Mouse (Mus musculus) spleen, adult 12 weeks (tissue): Measurements from ENCODE around the gene Tomm40l.
A peak's percentile ranks its signal among the peaks of the same experiment; 100 is the strongest.

Experiments used
- DNase-seq: peaks from one replicate; pipeline ENCODE4 v3.0.0; 2022; ENCODE audit warnings: low spot score

The Tomm40l gene

DNA sequence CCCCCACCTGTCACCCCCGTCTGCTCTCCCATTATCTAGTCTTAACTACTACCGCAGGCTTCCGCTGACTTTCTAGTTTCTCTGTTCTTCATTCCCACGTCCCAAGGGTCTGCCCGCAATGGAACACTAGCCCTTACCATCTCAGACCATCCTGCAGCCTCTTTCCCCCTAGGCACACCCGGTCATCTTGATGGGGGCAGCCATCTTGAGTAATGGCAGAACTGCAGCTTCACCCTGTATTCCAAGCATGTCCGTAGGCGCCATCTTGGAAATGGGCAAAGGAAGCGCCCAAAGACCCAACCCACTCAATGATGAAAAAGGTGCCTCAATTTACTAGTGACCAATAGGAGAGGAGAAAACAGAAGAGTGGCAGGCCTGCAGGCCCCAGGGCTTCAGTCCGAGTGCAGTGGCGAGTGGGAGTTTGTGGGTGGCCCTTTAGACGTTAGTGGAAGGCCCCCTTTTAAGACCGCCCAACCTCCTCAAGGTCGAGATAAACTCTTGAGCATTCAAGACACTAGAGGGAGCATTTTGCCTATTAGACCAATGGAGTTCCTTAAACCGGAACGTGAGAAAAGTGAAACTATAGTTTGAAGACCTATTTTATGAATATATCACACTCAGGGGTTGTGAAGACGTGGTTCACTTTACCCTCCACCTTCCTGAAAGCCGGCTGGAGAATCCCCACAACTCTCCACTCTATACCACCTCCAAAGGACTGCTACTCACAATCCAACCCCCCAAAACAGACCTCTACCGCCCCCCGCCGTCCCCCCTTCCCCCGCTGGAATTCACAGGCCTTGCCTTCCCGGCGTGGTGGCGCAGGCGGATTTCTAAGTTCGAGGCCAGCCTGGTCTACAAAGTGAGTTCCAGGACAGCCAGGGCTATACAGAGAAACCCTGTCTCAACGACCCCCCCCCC is at the start of gene Tomm40l:
Tomm40l (minus strand) TSS at position 277 of the 918 bp plus-strand sequence.
- peak; percentile 83 for DNase-seq

DNA sequence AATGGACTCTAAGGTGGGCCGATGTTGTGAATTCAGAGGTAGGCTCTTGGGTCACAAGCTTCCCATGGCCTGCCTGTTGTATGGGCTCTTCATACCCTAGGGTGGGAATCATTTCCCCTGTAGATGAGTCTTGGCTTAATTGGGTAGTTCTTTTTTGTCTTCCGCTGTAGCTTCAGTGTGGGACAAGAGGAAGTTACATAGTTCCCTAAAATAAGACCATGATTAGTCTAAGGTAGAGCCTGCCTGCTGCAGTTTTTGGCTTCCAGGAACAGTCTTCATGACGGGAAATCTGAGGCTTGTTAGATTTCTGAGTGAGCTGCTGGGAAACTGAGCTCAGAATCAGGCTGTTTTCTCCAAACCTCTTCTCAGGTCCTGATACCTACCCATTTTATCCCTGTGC is 49.8 kb upstream of the Tomm40l start:
- no peak for DNase-seq

DNA sequence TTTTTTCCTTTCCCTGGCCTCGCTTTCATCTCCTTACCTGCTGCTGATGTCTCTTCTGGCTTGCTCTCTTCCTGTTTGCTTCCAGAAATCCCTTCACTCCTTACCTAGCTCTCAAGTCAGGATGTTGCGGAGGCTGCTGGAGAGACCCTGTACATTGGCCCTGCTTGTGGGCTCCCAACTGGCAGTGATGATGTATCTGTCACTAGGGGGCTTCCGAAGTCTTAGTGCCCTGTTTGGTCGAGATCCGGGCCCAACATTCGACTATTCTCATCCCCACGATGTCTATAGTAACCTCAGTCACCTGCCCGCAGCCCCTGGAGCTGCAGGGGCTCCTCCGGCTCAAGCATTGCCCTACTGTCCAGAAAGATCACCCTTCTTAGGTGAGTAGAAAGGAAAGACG is 49.3 kb upstream of the Tomm40l start:
- DNase-seq: no peak

DNA sequence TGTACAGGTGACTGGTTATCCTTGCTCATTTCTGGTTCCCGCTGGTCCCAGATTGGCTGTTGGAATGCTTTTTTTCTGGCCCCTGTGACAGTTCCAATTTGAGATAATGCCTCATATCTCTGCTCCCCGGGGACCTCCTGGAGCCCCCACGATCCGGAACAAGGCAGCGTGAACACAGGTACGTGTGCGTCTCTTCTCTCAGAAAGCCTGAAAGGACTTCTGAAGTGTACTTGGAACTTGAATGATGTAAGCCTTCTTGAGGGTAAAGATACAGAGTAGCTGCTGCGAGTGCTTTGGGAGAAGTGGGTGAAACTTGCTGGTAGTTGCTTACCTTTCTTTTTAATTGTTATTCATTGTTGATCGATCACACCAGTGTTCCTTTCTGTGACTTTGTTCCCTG is 48.9 kb upstream of the Tomm40l start:
- DNase-seq: no peak

DNA sequence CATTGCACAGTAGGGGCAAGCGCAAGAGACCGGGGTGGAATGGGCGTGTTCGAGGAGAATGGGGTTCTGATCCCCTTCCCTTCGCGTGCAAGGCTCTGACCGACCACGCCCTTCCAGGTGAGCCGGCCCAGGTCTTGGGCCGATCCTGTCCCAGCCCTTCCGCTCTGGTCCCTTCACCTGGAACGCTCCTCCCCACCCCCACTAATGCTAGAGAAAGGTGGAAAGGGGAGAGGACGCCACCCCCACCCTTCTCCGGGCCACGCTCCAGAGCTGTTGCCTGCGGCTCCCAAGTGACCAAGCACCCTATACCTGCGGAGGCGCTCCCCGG is 48.2 kb upstream of the Tomm40l start:
- no peak for DNase-seq

- peak; percentile 94 for DNase-seq
Observed at GRCm38 (mm10) chr1:171269848-171270572, 47.7 kb upstream of the Tomm40l start, which contains the start of gene B4galt3. Gene B4galt3, plus strand, starts transcription at chr1:171270328.

- DNase-seq: no peak
Observed at GRCm38 (mm10) chr1:171268341-171268740, 46.0 kb upstream of the Tomm40l start.

DNA sequence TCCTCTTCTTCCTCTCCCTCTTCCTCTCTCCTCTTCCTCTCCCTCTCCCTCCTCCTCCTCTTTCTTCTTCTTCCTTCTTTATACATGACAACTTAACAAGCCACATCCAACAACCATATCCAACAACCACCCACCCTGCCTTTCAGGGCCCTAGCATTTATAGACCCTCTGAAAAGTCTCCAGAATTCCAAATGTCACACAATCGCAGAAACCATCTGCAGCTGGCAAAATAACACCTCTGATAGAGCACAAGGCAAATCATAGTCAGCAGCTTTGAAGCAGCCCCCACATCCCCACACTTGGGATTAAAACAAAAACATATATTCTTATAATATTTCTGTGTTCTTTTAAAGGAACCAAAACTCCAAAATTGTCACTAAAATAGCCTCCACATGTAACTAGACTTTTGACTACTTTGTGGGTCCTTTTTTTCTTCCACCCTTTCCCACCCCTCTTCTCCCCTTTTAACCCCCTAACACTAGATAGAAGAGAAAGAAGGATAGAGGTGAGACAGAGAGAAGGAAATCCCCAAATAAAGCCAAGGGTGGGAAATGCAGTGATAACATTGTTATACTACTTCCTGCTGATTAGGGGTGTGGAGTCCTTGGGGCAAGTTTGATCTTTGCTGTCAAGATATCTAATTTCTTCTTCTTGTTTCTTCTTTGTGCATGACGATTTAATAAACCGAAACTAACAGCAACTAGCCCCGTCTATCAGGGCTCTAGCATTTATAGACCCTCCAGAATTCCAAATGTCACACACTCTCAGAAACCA is 43.8 kb upstream of the Tomm40l start:
- DNase-seq: no peak

- no peak for DNase-seq
Observed at GRCm38 (mm10) chr1:171263666-171264461, 41.5 kb upstream of the Tomm40l start.

- no peak for DNase-seq
Observed at GRCm38 (mm10) chr1:171263185-171263611, 40.9 kb upstream of the Tomm40l start.

GRCm38 (mm10) chr1:171262594-171263130 is 40.3 kb upstream of the Tomm40l start:
- DNase-seq: no peak

DNA sequence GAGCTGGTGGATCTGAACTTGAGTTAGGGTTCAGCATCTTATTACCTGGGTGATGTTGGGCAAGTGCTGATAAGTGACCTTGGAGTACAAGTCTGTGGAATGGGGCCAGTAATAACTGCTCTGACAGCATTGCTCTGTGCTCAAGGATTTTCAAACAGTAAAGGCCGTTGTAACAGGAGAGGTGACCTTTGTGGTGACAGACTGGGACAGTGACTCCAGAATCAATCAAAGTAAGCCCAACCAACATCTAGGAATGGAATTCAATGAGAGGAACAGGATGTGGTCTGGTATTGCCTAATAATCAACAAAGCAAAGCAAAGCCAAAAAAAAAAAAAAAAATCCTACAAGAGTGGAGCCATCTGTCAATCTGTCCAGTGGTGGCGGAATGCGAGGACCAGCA is 38.0 kb upstream of the Tomm40l start:
- DNase-seq: no peak

DNA sequence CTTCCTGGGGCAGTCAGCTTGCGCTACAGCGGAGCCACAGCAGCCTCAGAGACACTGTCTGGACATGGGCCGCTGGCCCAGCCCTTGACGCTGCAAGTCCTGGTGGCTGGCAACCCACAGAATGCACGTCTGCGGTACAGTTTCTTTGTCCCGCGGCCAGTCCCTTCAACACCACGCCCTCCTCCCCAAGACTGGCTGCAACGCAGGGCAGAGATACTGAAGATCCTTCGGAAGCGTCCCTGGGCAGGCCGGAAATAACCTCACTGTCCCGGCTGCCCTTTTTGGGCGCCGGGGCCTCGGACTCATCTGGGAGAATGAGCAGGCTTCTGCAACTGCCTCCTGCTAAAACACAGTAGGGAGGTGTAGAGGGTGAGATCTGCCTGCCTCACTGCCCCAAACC is 36.6 kb upstream of the Tomm40l start:
- DNase-seq: no peak

DNA sequence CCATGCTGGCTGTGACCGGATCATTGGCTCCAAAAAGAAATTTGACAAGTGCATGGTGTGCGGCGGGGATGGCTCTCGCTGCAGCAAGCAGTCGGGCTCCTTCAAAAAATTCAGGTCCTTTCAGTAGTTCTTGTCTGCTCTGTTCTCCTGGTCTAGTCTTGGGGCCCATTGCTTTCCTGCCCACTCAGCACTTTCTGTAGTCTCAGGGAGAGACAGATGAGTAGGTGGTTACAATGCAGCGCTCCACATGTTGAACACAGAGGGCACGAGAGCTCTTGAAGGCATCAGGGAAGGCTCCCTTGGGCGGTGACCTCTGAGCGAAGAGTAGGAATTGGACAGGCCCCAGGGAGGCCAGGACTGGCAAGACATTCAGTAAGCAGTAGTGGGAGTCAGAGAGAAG is 35.5 kb upstream of the Tomm40l start:
- DNase-seq: no peak

DNA sequence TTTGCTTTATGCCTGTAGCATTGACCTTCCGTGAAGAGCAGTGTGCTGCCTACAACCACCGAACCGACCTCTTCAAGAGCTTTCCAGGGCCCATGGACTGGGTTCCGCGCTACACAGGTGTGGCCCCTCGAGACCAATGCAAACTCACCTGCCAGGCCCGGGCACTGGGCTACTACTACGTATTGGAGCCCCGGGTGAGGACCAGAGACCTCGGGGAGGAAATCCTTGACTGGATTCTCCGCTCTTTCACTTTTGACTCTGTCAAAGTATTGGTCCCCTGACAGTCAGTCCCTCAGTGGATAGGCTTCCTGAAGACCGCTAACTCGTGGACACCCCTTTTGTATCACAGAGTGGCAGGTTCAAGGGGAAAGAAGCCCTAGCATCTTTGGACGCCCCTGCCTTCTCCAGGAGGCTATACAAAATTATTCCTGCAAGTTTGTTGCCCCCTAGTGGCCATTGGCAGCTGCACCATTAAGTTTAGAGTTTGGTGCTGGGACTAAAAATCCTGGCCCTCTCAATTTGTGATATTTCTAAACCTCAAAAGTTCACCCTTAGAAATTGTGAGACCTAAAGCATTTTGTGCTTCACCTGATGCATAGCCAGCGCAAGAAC is 34.7 kb upstream of the Tomm40l start:
- DNase-seq: peak; percentile 32

DNA sequence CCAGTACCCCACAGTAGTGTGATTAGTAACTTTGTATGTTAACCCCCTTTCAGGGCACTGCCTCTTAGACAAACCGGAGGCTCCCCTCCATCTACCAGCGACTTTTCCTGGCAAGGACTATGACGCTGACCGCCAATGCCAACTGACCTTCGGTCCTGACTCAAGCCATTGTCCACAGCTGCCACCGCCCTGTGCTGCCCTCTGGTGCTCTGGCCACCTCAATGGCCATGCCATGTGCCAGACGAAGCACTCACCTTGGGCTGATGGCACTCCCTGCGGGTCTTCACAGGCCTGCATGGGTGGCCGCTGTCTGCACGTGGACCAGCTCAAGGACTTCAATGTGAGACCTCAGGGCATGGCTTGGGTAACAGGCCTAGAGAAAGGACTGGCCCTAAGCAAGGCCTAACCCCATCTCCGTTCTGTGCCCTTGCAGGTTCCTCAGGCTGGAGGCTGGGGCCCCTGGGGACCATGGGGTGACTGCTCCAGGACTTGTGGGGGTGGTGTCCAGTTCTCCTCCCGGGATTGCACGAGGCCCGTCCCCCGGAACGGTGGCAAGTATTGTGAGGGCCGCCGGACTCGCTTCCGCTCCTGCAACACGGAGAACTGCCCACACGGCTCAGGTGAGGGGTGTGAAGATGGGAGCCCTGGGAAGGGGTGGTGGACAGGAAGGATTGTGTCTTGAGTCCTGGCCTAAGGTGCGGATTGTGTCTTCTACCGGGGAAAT is 33.9 kb upstream of the Tomm40l start:
- DNase-seq: no peak

DNA sequence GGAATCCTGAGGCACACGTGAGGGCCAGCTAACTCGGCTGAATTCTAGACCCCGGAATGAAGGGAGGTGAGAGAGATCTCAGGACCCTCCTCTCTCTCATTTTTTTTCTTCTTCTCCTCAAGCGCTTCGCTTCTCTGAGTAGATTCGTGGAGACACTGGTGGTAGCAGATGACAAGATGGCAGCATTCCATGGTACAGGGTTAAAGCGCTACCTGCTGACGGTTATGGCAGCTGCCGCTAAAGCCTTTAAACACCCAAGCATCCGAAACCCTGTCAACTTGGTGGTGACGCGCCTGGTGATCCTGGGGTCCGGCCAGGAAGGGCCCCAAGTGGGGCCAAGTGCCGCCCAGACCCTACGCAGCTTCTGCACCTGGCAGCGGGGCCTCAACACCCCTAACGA is 30.1 kb upstream of the Tomm40l start:
- DNase-seq: no peak

- DNase-seq: no peak
Observed at GRCm38 (mm10) chr1:171251594-171252324, 29.4 kb upstream of the Tomm40l start.
